Mouse (Mus musculus) lung, postnatal 0 days (tissue): ENCODE results near the gene Socs7.

ENCODE experiments used
- CTCF ChIP-seq: IDR thresholded peaks from 2 replicates; pipeline ENCODE4 v1.5.1; 2016; ENCODE audit warnings: antibody characterized with exemption, mild to moderate bottlenecking
- EP300 ChIP-seq: IDR thresholded peaks from 2 replicates; pipeline ENCODE4 v1.6.1; 2016; ENCODE audit warnings: antibody characterized with exemption, mild to moderate bottlenecking, control low read depth

GRCm38 (mm10) chr11:97415330-97415711 is 53.0 kb downstream of the Socs7 start, which contains the start of gene Arhgap23:
- no peak for TF ChIP-seq CTCF
- TF ChIP-seq EP300, result no peak
